Comparison of ENCODE assay signal across 9 mouse cellular contexts in genomic region chr19:24753617-24754439, GRCm38 (mm10).
DNase-seq lines count a peak whose midpoint lies in the region; ATAC-seq and TF ChIP-seq lines count a peak whose summit lies in the region.
"Had no signal": no experiment of that assay in that cellular context is flagged by ENCODE, and none has a peak within 500 bp of the region (broad histone marks: within the 10 kb centered on the region; RNA-seq: fewer than 3 reads in every experiment).

No protein-coding gene starts in this region.

- ATAC-seq in granulocyte monocyte progenitor cell, adult 5-6 weeks (replicated peaks; ENCODE audit: poor library complexity, severe bottlenecking) = no peak
- no peak for ATAC-seq in liver, embryonic 12.5 days

- TF ChIP-seq CTCF in gastrocnemius, adult 2 months (IDR thresholded peaks at IDR 0.05) = no peak
- TF ChIP-seq CTCF in brain, embryonic 14.5 days (IDR thresholded peaks at IDR 0.05; ENCODE audit: borderline replicate concordance, extremely low read depth, insufficient read depth, insufficient read length) = no peak

- no peak overlapping the region for H3K4me2 ChIP-seq in liver, embryonic 12.5 days
- H3K4me2 ChIP-seq: limb, embryonic 15.5 days had no signal

- H3K9ac ChIP-seq in liver, embryonic 12.5 days = no peak overlapping the region
- H3K9ac ChIP-seq: limb, embryonic 15.5 days had no signal

- H3K4me1 ChIP-seq in liver, embryonic 12.5 days = peaks cover 4% of the 10 kb centered on the region; the same call in 1 of the 2 replicates

- intact Hi-C loops in gastrocnemius, adult 2 months (cut with DNase I) = no loop called here

- TF ChIP-seq POLR2A in brain, embryonic 14.5 days (IDR thresholded peaks at IDR 0.05; ENCODE audit: borderline replicate concordance, extremely low read depth, insufficient read depth, insufficient read length, poor library complexity, severe bottlenecking) = no peak

- no peak overlapping the region for H3K4me3 ChIP-seq in gastrocnemius, adult 2 months
- H3K4me3 ChIP-seq in liver, embryonic 12.5 days = no peak overlapping the region
- H3K4me3 ChIP-seq: limb, embryonic 15.5 days had no signal

- WGBS in liver, embryonic 12.5 days (ENCODE audit: insufficient replicate concordance) = 59% methylated on average over 14 of the region's 14 CpGs

- peak; percentile 26 for DNase-seq in gastrocnemius, adult 2 months
- DNase-seq in gastrocnemius, postnatal 25 days = no peak
- peak; percentile 69 for DNase-seq in brain, embryonic 14.5 days (ENCODE audit: low read depth)
- peak; percentile 29 for DNase-seq in heart, postnatal 4 days
- DNase-seq in lung, postnatal 10 days = peak; percentile 54
- DNase-seq in spleen, adult 18-20 months = no peak

- H3K27me3 ChIP-seq in liver, embryonic 12.5 days (replicated peaks) = peaks cover 5% of the 10 kb centered on the region; the same call in 1 of the 2 replicates
- H3K27me3 ChIP-seq: limb, embryonic 15.5 days had no signal

- peak overlapping the region; percentile 35 for H3K27ac ChIP-seq in gastrocnemius, adult 2 months
- H3K27ac ChIP-seq in liver, embryonic 12.5 days = no peak overlapping the region
- H3K27ac ChIP-seq: limb, embryonic 15.5 days had no signal

- no peaks in the 10 kb centered on the region for H3K9me3 ChIP-seq in liver, embryonic 12.5 days (replicated peaks)
- H3K9me3 ChIP-seq: limb, embryonic 15.5 days had no signal

- H3K36me3 ChIP-seq in liver, embryonic 12.5 days = no peaks in the 10 kb centered on the region
- H3K36me3 ChIP-seq: limb, embryonic 15.5 days had no signal

Comparison
In these comparisons a context has a peak if more than half of its experiments do, and no peak if none do; other contexts are left out.
1. DNase-seq: peak in gastrocnemius, adult 2 months (single experiment), brain, embryonic 14.5 days (single experiment), heart, postnatal 4 days (single experiment) and lung, postnatal 10 days (single experiment); none in gastrocnemius, postnatal 25 days (single experiment) and spleen, adult 18-20 months (0 of 2).